Mouse (Mus musculus): Measurements from ENCODE around the gene Svop.

Gene Svop

GRCm38 (mm10) chr5:114046604-114047003 is 44.8 kb downstream of the Svop start:
- no peak for DNase-seq (ENCODE audit: low read depth, low spot score)

GRCm38 (mm10) chr5:114046151-114046550 is 45.2 kb downstream of the Svop start:
- DNase-seq (ENCODE audit: low read depth, low spot score): no peak

- no peak for DNase-seq (ENCODE audit: low read depth, low spot score)
These were observed 46.2 kb downstream of the Svop start for GRCm38 (mm10) chr5:114045134-114045533.

GRCm38 (mm10) chr5:114043800-114044199 is 47.6 kb downstream of the Svop start:
- no peak for DNase-seq (ENCODE audit: low read depth, low spot score)

- DNase-seq (ENCODE audit: low read depth, low spot score): no peak
These were observed 49.9 kb downstream of the Svop start for GRCm38 (mm10) chr5:114041327-114041930.

GRCm38 (mm10) chr5:114040911-114041310 is 50.5 kb downstream of the Svop start:
- no peak for DNase-seq (ENCODE audit: low read depth, low spot score)

GRCm38 (mm10) chr5:114040508-114040907 is 50.9 kb downstream of the Svop start:
- no peak for DNase-seq (ENCODE audit: low read depth, low spot score)

GRCm38 (mm10) chr5:114035111-114035510 is 56.3 kb downstream of the Svop start:
- no peak for DNase-seq (ENCODE audit: low read depth, low spot score)

GRCm38 (mm10) chr5:114034393-114034792 is 57.0 kb downstream of the Svop start:
- DNase-seq (ENCODE audit: low read depth, low spot score): no peak

- DNase-seq (ENCODE audit: low read depth, low spot score): no peak
These were observed 59.1 kb downstream of the Svop start for GRCm38 (mm10) chr5:114032161-114032763.

GRCm38 (mm10) chr5:114030652-114031051 is 60.7 kb downstream of the Svop start:
- no peak for DNase-seq (ENCODE audit: low read depth, low spot score)

GRCm38 (mm10) chr5:114028111-114028510 is 63.3 kb downstream of the Svop start:
- no peak for DNase-seq (ENCODE audit: low read depth, low spot score)

- no peak for DNase-seq (ENCODE audit: low read depth, low spot score)
These were observed 64.0 kb downstream of the Svop start for GRCm38 (mm10) chr5:114027217-114027944.

GRCm38 (mm10) chr5:114024885-114025284 is 66.5 kb downstream of the Svop start:
- DNase-seq (ENCODE audit: low read depth, low spot score): no peak

GRCm38 (mm10) chr5:114024390-114024789 is 67.0 kb downstream of the Svop start:
- DNase-seq (ENCODE audit: low read depth, low spot score): no peak

- DNase-seq (ENCODE audit: low read depth, low spot score): no peak
These were observed 76.2 kb downstream of the Svop start for GRCm38 (mm10) chr5:114015121-114015520.

GRCm38 (mm10) chr5:114009049-114009448 is 82.3 kb downstream of the Svop start:
- no peak for DNase-seq (ENCODE audit: low read depth, low spot score)

- no peak for DNase-seq (ENCODE audit: low read depth, low spot score)
These were observed 83.5 kb downstream of the Svop start for GRCm38 (mm10) chr5:114007753-114008453.

- no peak for DNase-seq (ENCODE audit: low read depth, low spot score)
These were observed 84.4 kb downstream of the Svop start for GRCm38 (mm10) chr5:114006974-114007373.

- no peak for DNase-seq (ENCODE audit: low read depth, low spot score)
These were observed 86.3 kb downstream of the Svop start for GRCm38 (mm10) chr5:114005100-114005499.

- no peak for DNase-seq (ENCODE audit: low read depth, low spot score)
These were observed 86.8 kb downstream of the Svop start for GRCm38 (mm10) chr5:114004573-114004972.

GRCm38 (mm10) chr5:114003542-114003941 is 87.8 kb downstream of the Svop start, which contains the start of gene Dao:
Gene Dao, plus strand, starts transcription at chr5:114003703.
- no peak for DNase-seq (ENCODE audit: low read depth, low spot score)

Data from telencephalon, adult 2 months (tissue).